Mouse (Mus musculus) hindbrain, embryonic 13.5 days (tissue): ENCODE measurements around the gene Aldh3b1. TPM values are rescaled to one million over a fixed set of nuclear protein-coding genes. Genes with fewer than 3 reads are reported as not detected.

ENCODE experiments used
- ATAC-seq: fragments of 200-750 bp; cut with Nextera tagmentation; 2 replicates; pipeline ENCODE4 v1.8.0; 2017; ENCODE audit warnings: moderate TSS enrichment; ENCODE audit not compliant: low FRiP score
- H3K27ac ChIP-seq: fragments of 300-500 bp; sonication (generic); 2 replicates; pipeline ENCODE4 v1.5.1; 2015; ENCODE audit warnings: inconsistent platforms, mild to moderate bottlenecking, moderate library complexity
- H3K27me3 ChIP-seq: fragments of 300-500 bp; sonication (generic); 2 replicates; pipeline ENCODE4 v1.6.1; 2015; ENCODE audit warnings: mild to moderate bottlenecking, inconsistent platforms
- H3K36me3 ChIP-seq: fragments of 300-500 bp; sonication (generic); 2 replicates; pipeline ENCODE4 v1.6.1; 2015; ENCODE audit warnings: mild to moderate bottlenecking, inconsistent platforms
- H3K4me1 ChIP-seq: fragments of 300-500 bp; sonication (generic); replicated peaks from 2 replicates; pipeline ENCODE4 v1.6.1; 2015; ENCODE audit warnings: inconsistent platforms
- H3K4me2 ChIP-seq: fragments of 300-500 bp; sonication (generic); 2 replicates; pipeline ENCODE4 v1.6.1; 2015; ENCODE audit warnings: inconsistent platforms, mild to moderate bottlenecking, moderate library complexity
- H3K4me3 ChIP-seq: fragments of 300-500 bp; sonication (generic); 2 replicates; pipeline ENCODE4 v1.5.1; 2015; ENCODE audit warnings: mild to moderate bottlenecking, inconsistent platforms
- H3K9ac ChIP-seq: fragments of 300-500 bp; sonication (generic); 2 replicates; pipeline ENCODE4 v1.6.1; 2015; ENCODE audit warnings: mild to moderate bottlenecking, inconsistent platforms
- H3K9me3 ChIP-seq: fragments of 300-500 bp; sonication (generic); 2 replicates; pipeline ENCODE4 v1.6.1; 2016; ENCODE audit warnings: inconsistent platforms
- WGBS: fragments of 180-500 bp; shearing (Covaris S2); methylation state at CpG from one replicate; pipeline ENCODE4 v1.1.7; 2015; 5-methylcytosine and 5-hydroxymethylcytosine counted together
- polyA plus RNA-seq: library from polyadenylated mRNA; unstranded; fragments of >200 nt; fragmentation: Nextera tagmentation; extraction: Ambion mirVana; gene quantifications from 2 replicates; pipeline ENCODE4 v1.2.1, GENCODE M21; 2015

The Aldh3b1 gene
- polyA plus RNA-seq, 1 experiment from 2014 or later: 2.1 TPM

GRCm38 (mm10) chr19:3906326-3906725 lies 23.3 kb downstream of the Aldh3b1 start:
- Histone ChIP-seq H3K4me3 (peak overlapping the region; percentile 42), H3K36me3 (peaks cover 39% of the 10 kb centered on the region), H3K27me3 (peaks cover 21% of the 10 kb centered on the region; the same call in 1 of the 2 replicates), H3K9ac (peak overlapping the region; percentile 70), H3K27ac (no peak overlapping the region), H3K4me1 (peaks cover 36% of the 10 kb centered on the region), H3K9me3 (no peaks in the 10 kb centered on the region), H3K4me2 (peak overlapping the region; percentile 63)
- 0 out of 2 replicates have a peak, but pooled peaks have one; percentile 1 for ATAC-seq
- WGBS: 51% methylated on average over 10 of the region's 10 CpGs

- Histone ChIP-seq H3K9me3 (no peaks in the 10 kb centered on the region), H3K4me2 (peak overlapping the region; percentile 63), H3K27ac (no peak overlapping the region), H3K36me3 (peaks cover 32% of the 10 kb centered on the region), H3K4me1 (peaks cover 31% of the 10 kb centered on the region), H3K9ac (no peak overlapping the region; the same call in none of the 2 replicates), H3K27me3 (peaks cover 21% of the 10 kb centered on the region; the same call in 1 of the 2 replicates), H3K4me3 (no peak overlapping the region)
- no peak for ATAC-seq
- WGBS: 56% methylated on average over 6 of the region's 6 CpGs
These were observed 24.2 kb downstream of the Aldh3b1 start for GRCm38 (mm10) chr19:3905261-3905969.

- Histone ChIP-seq H3K36me3 (peaks cover 21% of the 10 kb centered on the region), H3K9ac (no peak overlapping the region), H3K27ac (no peak overlapping the region), H3K9me3 (no peaks in the 10 kb centered on the region), H3K4me2 (peak overlapping the region; percentile 63; the same call in 1 of the 2 replicates), H3K27me3 (peaks cover 21% of the 10 kb centered on the region; the same call in 1 of the 2 replicates), H3K4me1 (peaks cover 31% of the 10 kb centered on the region), H3K4me3 (no peak overlapping the region)
- no peak for ATAC-seq
- 68% methylated on average over 10 of the region's 10 CpGs for WGBS
These were observed 25.3 kb downstream of the Aldh3b1 start for GRCm38 (mm10) chr19:3904363-3904675.

GRCm38 (mm10) chr19:3903648-3904362 lies 25.8 kb downstream of the Aldh3b1 start:
- no peaks in the 10 kb centered on the region for H3K9me3 ChIP-seq
- no peak overlapping the region; the same call in 1 of the 2 replicates for H3K4me2 ChIP-seq
- no peak overlapping the region for H3K9ac ChIP-seq
- H3K27ac ChIP-seq: no peak overlapping the region
- no peak overlapping the region for H3K4me3 ChIP-seq
- H3K27me3 ChIP-seq: peaks cover 21% of the 10 kb centered on the region; the same call in 1 of the 2 replicates
- WGBS: 63% methylated on average over 25 of the region's 25 CpGs
- no peak for ATAC-seq
- peaks cover 16% of the 10 kb centered on the region for H3K36me3 ChIP-seq
- H3K4me1 ChIP-seq: peaks cover 31% of the 10 kb centered on the region

GRCm38 (mm10) chr19:3902966-3903365 lies 26.6 kb downstream of the Aldh3b1 start:
- peaks cover 8% of the 10 kb centered on the region; the same call in 1 of the 2 replicates for H3K36me3 ChIP-seq
- H3K9ac ChIP-seq: no peak overlapping the region
- no peak overlapping the region for H3K27ac ChIP-seq
- H3K4me2 ChIP-seq: no peak overlapping the region
- no peaks in the 10 kb centered on the region for H3K9me3 ChIP-seq
- no peak for ATAC-seq
- peaks cover 31% of the 10 kb centered on the region for H3K4me1 ChIP-seq
- peaks cover 21% of the 10 kb centered on the region; the same call in 1 of the 2 replicates for H3K27me3 ChIP-seq
- H3K4me3 ChIP-seq: no peak overlapping the region
- WGBS: 85% methylated on average over 12 of the region's 12 CpGs

- Histone ChIP-seq H3K9me3 (no peaks in the 10 kb centered on the region), H3K4me1 (peaks cover 19% of the 10 kb centered on the region), H3K4me3 (no peak overlapping the region), H3K4me2 (no peak overlapping the region), H3K27ac (no peak overlapping the region), H3K36me3 (peaks cover 28% of the 10 kb centered on the region), H3K27me3 (0 out of 2 replicates have a peak, but pooled peaks cover 3% of the 10 kb centered on the region), H3K9ac (no peak overlapping the region)
- no peak for ATAC-seq
- WGBS: 97% methylated on average over 4 of the region's 4 CpGs
These were observed 30.0 kb downstream of the Aldh3b1 start for GRCm38 (mm10) chr19:3899618-3900017.

- H3K4me3 ChIP-seq: no peak overlapping the region
- no peaks in the 10 kb centered on the region for H3K27me3 ChIP-seq
- no peak overlapping the region for H3K9ac ChIP-seq
- ATAC-seq: no peak
- no peaks in the 10 kb centered on the region for H3K9me3 ChIP-seq
- 87% methylated on average over 7 of the region's 7 CpGs for WGBS
- H3K27ac ChIP-seq: no peak overlapping the region
- H3K4me1 ChIP-seq: peaks cover 17% of the 10 kb centered on the region
- peaks cover 35% of the 10 kb centered on the region for H3K36me3 ChIP-seq
- H3K4me2 ChIP-seq: no peak overlapping the region
These were observed 30.7 kb downstream of the Aldh3b1 start for GRCm38 (mm10) chr19:3898952-3899351.

- Histone ChIP-seq H3K4me2 (no peak overlapping the region), H3K4me3 (no peak overlapping the region), H3K36me3 (peaks cover 45% of the 10 kb centered on the region), H3K9ac (no peak overlapping the region), H3K27me3 (no peaks in the 10 kb centered on the region), H3K27ac (no peak overlapping the region), H3K4me1 (peaks cover 15% of the 10 kb centered on the region), H3K9me3 (no peaks in the 10 kb centered on the region)
- WGBS: 93% methylated on average over 5 of the region's 5 CpGs
- no peak for ATAC-seq
These were observed 32.1 kb downstream of the Aldh3b1 start for GRCm38 (mm10) chr19:3897557-3897956.

GRCm38 (mm10) chr19:3896208-3896607 lies 33.4 kb downstream of the Aldh3b1 start:
- Histone ChIP-seq H3K4me2 (no peak overlapping the region), H3K9ac (no peak overlapping the region), H3K4me3 (no peak overlapping the region), H3K27me3 (no peaks in the 10 kb centered on the region), H3K4me1 (peaks cover 15% of the 10 kb centered on the region), H3K27ac (peak overlapping the region; percentile 71), H3K36me3 (peaks cover 55% of the 10 kb centered on the region), H3K9me3 (no peaks in the 10 kb centered on the region)
- 90% methylated on average over 10 of the region's 10 CpGs for WGBS
- no peak for ATAC-seq

- H3K9ac ChIP-seq: peak overlapping the region; percentile 15; the same call in 1 of the 2 replicates
- H3K36me3 ChIP-seq: peaks cover 65% of the 10 kb centered on the region
- WGBS: 17% methylated on average over 3 of the region's 3 CpGs
- ATAC-seq: peak; percentile 82
- no peaks in the 10 kb centered on the region for H3K9me3 ChIP-seq
- no peaks in the 10 kb centered on the region for H3K27me3 ChIP-seq
- no peak overlapping the region for H3K4me3 ChIP-seq
- H3K27ac ChIP-seq: peak overlapping the region; percentile 71
- H3K4me1 ChIP-seq: peaks cover 15% of the 10 kb centered on the region
- no peak overlapping the region for H3K4me2 ChIP-seq
These were observed 34.4 kb downstream of the Aldh3b1 start for GRCm38 (mm10) chr19:3895171-3895631.

GRCm38 (mm10) chr19:3894294-3894693 lies 35.3 kb downstream of the Aldh3b1 start:
- no peak overlapping the region for H3K4me2 ChIP-seq
- no peak for ATAC-seq
- peaks cover 15% of the 10 kb centered on the region for H3K4me1 ChIP-seq
- H3K27me3 ChIP-seq: no peaks in the 10 kb centered on the region
- H3K9me3 ChIP-seq: no peaks in the 10 kb centered on the region
- WGBS: 73% methylated on average over 2 of the region's 2 CpGs
- H3K27ac ChIP-seq: no peak overlapping the region
- no peak overlapping the region for H3K4me3 ChIP-seq
- H3K9ac ChIP-seq: no peak overlapping the region; the same call in 1 of the 2 replicates
- peaks cover 74% of the 10 kb centered on the region for H3K36me3 ChIP-seq

- Histone ChIP-seq H3K36me3 (peaks cover 80% of the 10 kb centered on the region), H3K27me3 (no peaks in the 10 kb centered on the region), H3K9me3 (no peaks in the 10 kb centered on the region), H3K4me1 (peaks cover 15% of the 10 kb centered on the region), H3K4me2 (no peak overlapping the region), H3K9ac (no peak overlapping the region; the same call in 1 of the 2 replicates), H3K4me3 (no peak overlapping the region), H3K27ac (no peak overlapping the region)
- ATAC-seq: no peak
- 86% methylated on average over 4 of the region's 4 CpGs for WGBS
These were observed 36.0 kb downstream of the Aldh3b1 start for GRCm38 (mm10) chr19:3893545-3894116.
